Mouse (Mus musculus) gastrocnemius, postnatal 10 days (tissue): ENCODE results near the gene Lrp2. TPM values are rescaled to one million over a fixed set of nuclear protein-coding genes. Genes with fewer than 3 reads are reported as not detected.
A peak's percentile ranks its signal among the peaks of the same experiment; 100 is the strongest.

Source experiments
- DNase-seq: peaks from one replicate; pipeline ENCODE4 v3.0.0; 2021; ENCODE audit warnings: mixed read lengths
- total RNA-seq, 2 experiments: library from RNA; stranded (reverse); gene quantifications; 2 replicates each; pipeline ENCODE4 v1.2.3; 2021

Gene Lrp2
- total RNA-seq, 2 experiments from 2014 or later: 0.02 TPM; not detected in 1

DNA sequence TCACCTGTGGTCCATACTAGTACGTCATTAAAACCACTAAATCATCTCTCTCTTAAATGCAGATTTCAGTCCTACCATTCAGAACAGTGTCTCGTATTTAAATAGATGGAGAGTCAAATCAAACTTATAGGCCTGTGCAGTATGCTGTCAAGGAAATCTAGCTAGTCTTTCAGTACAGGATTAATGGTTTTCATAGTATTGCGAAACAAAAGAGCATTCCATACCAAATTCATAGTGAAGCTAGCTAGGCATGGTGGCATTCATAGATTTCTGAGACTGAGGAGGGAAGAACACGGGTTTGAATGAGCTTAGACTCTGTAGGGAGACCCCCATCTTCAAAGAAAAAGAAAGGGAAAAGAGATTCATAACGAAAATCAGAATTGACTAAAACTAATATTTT lies 74.1 kb downstream of the Lrp2 start:
- no peak for DNase-seq

DNA sequence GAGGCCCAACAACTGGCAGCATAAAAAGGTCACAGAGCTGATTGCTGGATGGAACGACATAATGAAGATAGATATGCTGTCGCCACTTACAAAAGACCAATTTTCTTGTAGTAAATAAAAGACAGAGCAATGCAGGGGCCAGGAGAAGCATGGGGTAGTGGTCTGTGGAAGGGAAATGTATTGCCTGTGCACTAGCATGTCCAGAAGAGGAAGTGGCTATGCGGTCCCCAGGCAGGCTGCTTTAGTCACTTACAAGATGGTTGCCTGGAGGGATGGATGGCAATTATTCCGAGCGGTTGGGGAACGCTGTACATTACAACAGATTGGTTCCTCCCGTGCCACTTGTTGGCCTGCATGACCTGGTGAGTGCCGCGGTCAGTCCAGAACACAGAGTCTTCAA lies 85.5 kb downstream of the Lrp2 start:
- DNase-seq: no peak

DNA sequence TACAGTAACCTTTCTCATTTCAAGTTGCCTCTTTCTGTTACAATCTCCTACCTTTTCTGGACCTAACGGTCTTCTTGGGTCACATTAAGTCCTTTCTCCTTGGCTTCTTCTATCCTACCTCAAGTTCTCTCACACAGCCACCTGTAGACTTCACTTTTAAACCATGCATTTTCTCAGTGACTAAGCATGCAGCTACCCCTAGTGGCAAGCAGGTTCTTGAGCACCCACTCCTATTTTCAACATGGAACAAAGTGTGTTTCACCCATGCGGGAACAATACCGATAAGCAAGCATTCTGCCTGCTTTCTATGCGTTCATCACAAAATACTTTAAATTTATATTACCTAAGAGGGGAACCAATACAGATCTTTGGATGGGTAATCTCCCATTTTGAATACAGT lies 92.7 kb downstream of the Lrp2 start:
- DNase-seq: no peak

DNA sequence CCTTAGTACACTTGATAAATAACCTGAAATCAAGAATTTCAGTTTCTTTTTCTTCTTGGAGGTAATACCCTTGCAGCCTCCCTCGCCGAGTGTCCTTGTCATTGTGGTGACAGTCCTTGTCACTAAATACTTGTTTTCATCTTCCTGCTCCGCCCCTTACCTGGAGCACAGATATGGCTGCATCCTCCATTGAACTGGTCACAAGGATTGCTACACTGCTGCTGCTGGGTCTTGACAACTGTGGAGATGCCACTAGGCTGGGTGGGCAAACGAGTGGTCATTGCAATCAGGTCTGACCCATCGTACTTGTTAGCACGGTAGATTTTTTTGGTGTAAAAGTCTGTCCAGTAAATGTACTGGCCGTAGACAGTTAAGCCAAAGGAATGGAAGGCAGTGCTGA lies 104.9 kb downstream of the Lrp2 start:
- no peak for DNase-seq

DNA sequence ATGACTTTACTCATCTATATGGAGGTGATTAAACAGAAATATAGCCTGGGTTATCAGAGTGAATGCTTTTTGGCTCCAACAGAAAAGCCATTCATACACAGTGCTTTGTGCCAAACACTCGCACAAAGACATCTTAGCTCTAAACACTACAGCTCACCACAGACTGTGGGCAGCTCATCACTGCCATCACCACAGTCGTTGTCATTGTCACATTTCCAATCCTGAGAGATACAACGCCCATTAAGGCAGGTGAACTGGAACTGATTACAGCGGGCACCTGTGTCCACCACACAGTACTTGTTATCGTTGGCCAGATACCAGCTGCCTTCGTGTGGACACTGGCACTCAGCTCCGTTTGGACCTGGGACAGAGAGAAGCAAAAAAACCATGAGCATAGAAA lies 106.0 kb downstream of the Lrp2 start:
- DNase-seq: no peak

DNA sequence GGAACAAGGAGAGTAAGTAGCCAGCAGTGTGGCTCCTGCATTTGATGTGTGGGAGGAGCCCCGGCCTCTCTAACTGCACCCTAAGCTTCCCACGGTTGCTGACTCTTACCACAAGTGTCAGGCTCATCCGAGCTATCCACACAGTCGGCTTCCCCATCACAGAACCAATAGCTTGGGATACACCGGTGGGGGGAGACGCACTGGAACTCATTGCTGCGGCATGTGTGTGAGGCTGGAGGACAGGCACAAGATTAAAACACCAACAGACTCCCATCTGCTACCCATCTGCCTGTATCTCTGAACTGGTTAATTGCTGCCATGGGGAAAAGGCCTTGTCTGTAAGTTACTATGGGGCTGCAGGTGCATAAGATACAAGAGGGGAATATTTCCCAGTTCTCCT lies 109.0 kb downstream of the Lrp2 start:
- DNase-seq: no peak

DNA sequence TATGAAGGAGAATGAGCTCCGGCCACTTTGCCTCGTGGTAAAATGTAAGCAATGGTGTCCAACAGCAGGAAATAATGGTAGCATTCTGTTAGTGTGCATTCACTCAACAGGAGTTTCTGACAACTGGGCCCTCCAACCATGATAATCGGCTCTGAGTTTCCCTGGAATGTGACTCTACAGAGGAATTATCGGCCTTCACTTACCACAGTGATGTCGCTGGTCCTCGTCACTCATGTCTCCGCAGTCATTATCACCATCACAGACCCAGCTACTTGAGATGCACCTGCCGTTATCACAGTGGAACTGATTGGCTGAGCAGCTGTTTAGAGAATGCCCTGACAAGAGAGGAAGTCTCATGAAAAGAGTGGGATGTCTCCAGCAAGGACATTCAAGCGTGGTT lies 110.7 kb downstream of the Lrp2 start:
- DNase-seq: no peak

DNA sequence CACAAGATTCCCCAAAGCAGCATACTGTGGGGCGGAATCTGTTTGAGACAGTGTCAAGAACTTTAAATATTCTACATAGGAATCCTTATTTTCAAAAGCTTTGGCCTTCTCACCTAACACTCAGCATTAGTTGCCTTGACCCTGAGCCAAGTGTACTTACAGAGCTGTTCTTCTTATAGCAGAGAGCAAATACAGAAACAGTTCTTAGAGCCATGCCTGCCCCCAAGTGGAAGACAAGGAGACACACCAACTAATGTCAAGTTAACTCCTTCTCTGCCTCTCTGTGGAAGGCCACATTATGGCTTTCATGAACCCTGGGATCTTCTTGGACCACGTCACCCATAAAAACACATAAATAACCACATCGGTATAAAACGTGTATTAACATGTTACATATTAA lies 114.0 kb downstream of the Lrp2 start:
- no peak for DNase-seq

DNA sequence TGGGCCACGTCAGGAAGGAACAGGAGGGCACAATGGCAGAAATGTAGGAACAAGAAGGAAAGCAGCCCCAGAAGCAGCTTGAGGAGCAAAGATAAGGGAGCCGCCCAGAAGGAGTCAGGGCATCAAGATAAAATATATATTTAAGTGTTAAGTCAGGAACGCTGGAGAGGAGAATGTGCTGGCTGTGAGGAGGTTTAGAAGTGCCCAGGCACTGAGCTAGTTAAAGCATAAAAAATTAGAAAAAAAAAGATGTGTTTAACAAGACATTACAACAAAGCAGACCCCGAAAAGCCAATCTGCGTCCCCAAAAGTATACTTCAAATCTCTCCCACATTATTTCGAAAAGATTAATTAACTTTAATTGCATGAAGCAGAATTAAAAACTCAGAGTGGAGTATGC lies 122.3 kb downstream of the Lrp2 start:
- no peak for DNase-seq

DNA sequence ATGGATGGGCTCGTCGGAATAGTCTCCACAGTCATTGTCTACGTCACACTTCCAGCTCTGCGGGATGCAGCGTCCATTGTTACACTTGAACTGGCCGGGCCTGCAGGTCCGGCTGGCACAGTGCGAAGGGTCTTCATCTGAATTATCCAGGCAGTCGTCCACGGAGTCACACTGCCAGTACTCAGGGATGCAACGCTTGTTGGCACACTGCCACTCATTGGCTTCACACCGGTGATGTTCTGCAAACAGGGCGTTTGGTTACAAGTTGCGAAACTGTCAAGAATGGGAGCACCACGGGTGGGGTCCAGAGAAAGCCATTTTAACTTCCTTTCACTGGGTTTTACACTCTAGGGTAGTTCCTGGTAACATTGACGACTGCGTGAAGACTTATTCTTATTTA lies 126.4 kb downstream of the Lrp2 start:
- no peak for DNase-seq

DNA sequence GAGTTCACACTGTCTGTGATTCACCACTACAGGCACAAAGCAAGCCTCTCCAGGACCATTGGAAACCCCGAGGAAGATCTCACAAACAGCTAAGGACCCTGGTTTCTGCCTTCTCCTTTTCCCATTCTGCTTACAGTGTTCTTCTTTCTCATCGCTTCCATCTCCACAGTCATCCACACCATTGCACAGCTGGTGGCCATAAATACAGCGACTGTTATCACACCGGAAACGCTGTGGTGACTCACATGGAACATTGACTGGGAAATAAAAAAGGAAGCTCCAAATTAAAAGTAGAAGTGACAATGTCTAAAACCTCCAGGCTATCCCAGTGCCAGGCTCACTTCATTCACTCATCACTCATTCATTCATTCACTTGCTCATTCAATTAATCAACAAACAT lies 134.7 kb downstream of the Lrp2 start:
- DNase-seq: no peak

DNA sequence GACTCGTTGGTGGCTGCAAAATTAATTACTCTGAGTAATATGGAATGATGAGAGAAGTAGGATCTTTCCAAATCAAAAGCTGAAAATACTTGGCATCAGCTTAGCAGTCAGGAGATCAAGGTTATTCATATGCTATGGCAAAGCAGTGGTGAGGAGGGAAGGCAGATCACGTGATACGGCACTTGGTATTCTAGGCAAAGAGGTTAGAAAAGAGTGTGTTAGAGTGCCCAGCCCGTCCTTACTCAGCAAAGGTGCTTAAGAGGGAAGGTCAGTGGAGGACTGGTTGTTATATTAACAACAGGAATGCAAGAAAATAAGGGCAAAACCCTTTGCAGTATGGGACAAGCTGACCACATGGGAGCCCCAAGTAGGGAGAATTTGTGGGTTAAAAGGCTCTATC lies 137.3 kb downstream of the Lrp2 start:
- no peak for DNase-seq

DNA sequence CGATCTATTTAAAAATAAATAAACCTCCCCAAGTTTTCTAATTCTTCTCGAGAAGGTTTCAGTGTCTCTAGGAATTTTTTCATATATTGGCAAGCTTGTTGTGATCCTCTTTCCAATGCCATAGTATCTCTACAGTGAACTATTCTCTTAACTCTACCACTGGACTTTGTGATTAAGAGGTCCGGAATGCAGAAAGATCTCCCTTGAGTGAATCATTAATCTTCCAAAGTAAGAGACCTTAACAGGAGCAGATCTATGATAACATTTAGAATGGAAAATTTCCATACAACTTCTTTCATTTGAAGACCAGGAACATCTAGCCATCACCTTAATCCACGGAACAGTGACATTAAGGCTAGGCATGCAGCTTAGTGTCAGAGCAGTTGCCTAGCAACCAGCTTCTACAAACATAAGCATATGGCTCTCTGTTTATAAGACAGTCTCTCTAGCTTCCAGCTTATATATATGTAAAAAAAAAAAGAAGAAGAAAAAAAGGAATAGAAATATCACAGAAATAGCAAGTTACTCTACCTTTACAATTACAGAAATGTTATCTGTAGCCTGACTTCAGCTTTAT lies 139.9 kb downstream of the Lrp2 start:
- DNase-seq: no peak

DNA sequence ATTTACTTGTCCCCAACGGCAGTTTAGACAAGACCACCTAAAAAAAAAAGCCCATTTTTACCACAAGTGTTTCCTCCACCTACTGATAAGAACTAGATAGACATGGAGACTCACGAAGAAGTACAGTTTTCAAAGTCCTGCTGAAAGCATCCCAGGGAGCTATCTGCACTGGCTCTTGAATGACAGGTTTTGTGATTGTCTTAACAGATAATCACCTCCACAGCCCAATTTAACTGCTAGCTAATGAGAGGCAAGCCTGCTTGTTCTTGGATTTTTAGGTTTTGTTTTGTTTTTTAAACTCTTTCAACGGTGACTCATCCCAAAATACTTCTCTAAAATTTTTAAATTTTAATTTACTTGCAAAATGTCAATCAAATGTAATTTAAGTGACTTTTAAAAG lies 144.2 kb downstream of the Lrp2 start:
- no peak for DNase-seq

DNA sequence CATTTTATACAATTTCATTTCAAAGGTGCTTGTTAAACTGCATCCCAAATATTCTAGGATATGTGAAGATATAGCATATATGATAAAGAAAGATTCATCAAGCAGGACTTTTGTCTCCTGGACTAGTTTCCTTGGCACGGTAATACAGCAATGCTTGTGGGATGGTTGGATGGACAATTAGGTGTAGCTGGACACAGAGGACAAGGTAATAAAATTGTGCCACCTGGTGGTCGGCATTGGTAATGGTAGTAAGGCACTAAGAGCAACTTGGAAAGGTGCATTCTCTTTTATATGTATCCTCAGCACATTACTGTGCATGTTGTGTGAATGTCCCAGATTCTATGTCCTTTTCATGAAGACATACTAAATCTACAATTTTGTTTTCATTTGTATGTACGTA lies 157.7 kb downstream of the Lrp2 start:
- peak; percentile 70 for DNase-seq

DNA sequence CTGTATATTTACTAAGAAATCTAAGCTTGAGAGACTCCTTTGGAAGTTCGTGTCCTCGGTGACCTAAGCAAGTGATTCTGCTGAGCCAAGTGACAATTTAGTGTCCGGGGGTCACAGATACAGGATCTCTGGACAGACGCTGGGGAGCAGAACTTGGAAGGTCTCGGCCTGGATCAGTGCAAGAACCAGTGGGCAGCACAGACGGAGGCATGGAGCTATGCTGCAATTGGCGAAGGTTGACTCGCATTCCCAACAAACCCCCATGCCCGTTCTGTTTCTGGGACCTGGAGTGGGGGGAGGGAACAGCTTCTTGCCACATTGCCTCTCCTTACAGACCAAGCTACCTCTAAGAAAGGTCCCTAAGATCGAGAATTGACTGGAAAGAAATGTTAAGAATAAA lies 158.7 kb downstream of the Lrp2 start:
- no peak for DNase-seq

DNA sequence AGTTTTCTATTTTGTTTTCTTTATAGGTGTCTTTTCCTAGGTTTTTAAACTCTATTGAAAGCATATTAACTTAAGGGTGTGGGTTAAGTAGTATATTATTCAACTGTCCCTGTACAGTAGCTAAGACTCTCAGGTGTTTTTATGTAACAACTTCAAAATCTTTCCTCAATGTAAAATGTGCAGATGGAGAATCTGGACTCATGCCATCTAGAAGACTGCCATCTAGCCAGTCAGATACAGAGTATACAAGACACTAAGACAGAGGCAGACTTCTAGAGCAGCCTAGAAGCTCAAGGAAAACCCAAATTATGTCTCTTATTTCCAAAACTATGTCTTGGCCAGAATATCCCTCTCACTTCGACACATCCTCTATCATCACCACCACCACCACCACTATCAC lies 159.8 kb downstream of the Lrp2 start:
- no peak for DNase-seq

DNA sequence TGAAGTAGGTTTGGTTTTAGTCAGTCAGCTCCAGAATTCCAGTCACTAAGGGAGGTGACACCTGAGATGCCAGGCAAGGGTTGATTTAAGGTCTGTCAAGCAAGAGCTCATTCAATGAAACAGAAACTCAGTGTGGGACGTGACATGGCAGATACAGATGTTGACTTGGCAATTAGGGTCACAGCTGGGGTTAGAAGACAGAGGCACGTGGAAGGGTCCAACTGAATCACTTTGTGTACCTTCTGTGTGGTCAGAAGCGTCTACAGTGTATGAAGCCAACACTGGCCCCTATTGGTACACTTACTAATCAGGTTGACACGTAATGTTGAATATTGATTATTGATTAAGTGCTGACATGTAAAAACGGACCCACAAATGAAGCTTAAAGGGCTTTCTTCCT lies 161.0 kb downstream of the Lrp2 start:
- DNase-seq: no peak

DNA sequence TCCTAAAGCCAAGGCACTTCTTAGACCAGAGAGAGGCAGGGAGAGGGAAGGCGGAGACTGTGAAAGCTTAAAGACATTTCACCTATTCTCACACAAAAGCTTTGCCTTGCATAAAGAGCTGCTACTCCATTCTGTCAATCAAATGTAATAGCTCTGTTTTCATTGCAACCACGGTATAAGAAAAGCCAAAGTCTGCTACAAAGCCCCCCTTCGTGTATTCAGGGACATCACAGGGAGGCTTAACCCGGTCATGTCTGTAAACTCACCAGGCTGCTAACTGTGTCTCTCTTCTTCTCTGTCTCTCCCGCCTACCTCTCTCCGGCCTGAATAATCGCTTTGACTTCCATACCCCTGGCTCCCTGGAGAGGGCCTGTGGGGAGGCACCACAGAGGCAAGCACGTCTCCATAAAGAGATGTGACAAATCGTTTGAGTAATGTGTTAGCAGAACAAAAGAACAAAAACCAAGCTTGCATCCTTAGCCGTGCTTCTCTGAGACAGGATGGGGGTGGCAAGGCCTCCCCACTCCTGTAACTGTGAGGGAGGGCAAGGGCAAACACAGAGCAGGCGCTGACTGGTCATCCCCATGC lies 167.5 kb downstream of the Lrp2 start:
- no peak for DNase-seq

DNA sequence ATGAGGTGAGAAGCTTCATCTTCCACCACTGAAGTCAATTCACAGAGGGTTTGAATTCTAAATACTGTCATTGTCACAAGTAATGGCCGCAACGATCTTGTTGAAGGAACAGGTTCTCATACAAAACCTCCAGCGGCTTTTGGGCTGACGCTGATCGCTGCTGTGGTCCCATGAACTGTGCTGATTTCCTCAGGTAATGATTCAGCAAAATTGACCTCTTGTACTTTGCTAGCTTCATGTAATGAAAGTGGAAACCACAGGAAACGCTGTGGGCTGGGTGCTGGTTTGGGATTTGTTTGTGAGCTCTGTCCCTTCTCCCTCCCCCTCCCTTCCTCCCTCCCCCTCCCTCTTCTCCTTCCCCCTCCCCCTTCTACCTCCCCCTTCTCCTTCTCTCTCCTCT lies 170.8 kb downstream of the Lrp2 start:
- no peak for DNase-seq

DNA sequence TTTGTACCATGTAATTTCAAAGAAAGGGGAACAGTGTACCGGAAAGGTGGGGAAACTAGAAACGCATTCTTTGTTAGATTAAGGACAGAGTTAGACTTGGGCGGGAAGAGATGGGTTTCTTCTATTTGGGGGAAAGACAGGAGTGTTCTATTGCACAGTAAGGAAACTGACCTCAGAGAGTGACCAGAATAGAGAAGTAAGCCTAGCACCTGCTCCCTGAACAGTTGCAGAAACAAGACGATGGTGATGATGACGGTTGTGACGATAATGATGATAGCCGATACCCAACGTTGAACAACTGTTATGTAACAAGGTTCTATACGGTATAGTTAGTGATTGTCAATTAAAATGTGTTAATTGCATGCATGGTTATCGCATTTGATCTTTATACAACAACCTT lies 171.3 kb downstream of the Lrp2 start:
- DNase-seq: no peak

DNA sequence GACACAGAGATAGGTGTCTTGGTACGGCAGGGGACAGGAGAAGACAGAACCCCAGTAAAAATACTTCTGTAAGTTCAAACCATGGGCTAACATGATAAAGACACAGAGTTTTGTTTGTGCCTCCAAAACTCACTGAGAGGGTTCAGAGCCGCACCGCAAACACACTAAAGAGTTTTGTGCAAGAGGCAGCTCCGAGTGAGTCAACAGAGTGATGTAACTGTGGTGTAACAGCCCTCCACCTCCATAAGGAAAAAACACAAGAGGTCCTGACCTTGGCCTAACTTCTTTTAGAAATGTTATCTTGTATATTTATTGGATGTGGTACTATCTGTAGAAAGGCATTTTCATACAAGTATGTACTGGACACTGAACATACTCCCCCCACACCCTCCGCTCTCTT lies 180.2 kb downstream of the Lrp2 start:
- no peak for DNase-seq

DNA sequence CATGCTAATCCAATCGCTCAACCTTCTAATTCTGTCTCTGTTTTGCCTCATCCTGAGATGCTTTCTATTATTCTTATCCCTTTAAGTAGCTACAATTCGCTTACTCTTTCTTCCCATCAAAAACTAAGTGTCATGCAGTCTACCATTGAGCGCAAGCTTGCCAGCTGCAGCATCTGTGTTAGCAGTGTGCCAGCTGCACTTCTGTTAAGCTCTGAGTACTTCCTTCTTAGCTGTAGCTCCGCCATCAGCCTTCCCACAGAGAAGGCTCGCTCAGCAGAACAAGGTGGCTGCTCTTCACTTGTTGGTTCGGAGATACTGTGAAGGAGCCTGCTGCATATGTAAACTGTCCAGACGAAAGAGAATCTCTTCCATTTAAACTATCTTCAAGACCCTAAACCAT lies 183.6 kb downstream of the Lrp2 start:
- no peak for DNase-seq

DNA sequence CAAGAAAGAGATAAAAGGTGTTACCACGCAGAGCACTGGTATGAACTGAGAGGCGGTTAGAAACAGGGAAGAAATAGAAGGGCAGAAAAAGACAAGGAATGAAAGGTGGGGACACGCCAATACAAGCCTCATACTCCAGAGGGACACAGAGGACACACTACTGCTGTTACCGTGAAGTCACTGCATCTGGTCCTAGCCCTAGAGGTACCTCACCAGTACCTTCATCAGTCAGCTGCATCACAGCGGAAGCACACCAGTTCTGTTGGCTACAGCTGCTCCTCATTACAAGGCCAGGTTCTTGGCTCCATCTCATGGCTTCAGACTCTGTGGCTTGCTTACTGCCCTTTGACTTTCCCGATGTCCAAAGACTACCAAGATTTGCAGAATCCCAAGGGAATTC lies 184.0 kb downstream of the Lrp2 start:
- DNase-seq: no peak
